Mouse (Mus musculus) kidney, embryonic 14.5 days (tissue): Measurements from ENCODE around the gene Ncapg2. TPM values are rescaled to one million over a fixed set of nuclear protein-coding genes. Genes with fewer than 3 reads are reported as not detected.

Source experiments
- polyA plus RNA-seq: library from polyadenylated mRNA; unstranded; fragments of >200 nt; fragmentation: Nextera tagmentation; extraction: Ambion mirVana; gene quantifications from 2 replicates; pipeline ENCODE4 v1.2.1, GENCODE M21; 2014

The Ncapg2 gene
- polyA plus RNA-seq, 1 experiment from 2014 or later = 49.5 TPM

Other genes starting within 250 kb of the Ncapg2 start
- gene Wdr60, start 142.4 kb upstream of the Ncapg2 start, polyA plus RNA-seq = 13.5 and 19.7 TPM in 2 replicates
- gene Gm11027, start 130.0 kb upstream of the Ncapg2 start, polyA plus RNA-seq = not detected in 2 replicates
- gene Esyt2, start 124.2 kb upstream of the Ncapg2 start, polyA plus RNA-seq = 15.2 and 23.2 TPM in 2 replicates
- gene Ptprn2, start 80.3 kb downstream of the Ncapg2 start, polyA plus RNA-seq = 0.08 TPM in 1 of 2 replicates, not detected in the other